Mouse (Mus musculus) liver, postnatal 0 days (tissue): ENCODE results near the gene Mettl6. TPM values are rescaled to one million over a fixed set of nuclear protein-coding genes. Genes with fewer than 3 reads are reported as not detected.
"Not testable (repeated sequence)": the region's sequence is repeated elsewhere in the genome, so short reads cannot be mapped to it uniquely, and the experiment has no call there.

Experiments used
- ATAC-seq: fragments of 200-750 bp; cut with Nextera tagmentation; 2 replicates; pipeline ENCODE4 v1.8.0; 2017; ENCODE audit warnings: mild to moderate bottlenecking, moderate library complexity
- DNase-seq: peaks from one replicate; pipeline ENCODE4 v3.0.0-alpha.2; 2016
- H3K27ac ChIP-seq: fragments of 300-500 bp; sonication (generic); 2 replicates; pipeline ENCODE4 v1.5.1; 2014; ENCODE audit warnings: antibody characterized with exemption, moderate library complexity, mild to moderate bottlenecking, low read depth
- H3K27me3 ChIP-seq: fragments of 300-500 bp; sonication (generic); 2 replicates; pipeline ENCODE4 v1.6.1; 2014; ENCODE audit warnings: low read length, control low read depth, mixed read lengths; ENCODE audit not compliant: insufficient read depth
- H3K36me3 ChIP-seq: fragments of 300-500 bp; sonication (generic); replicated peaks from 2 replicates; pipeline ENCODE4 v1.6.1; 2014; ENCODE audit warnings: mild to moderate bottlenecking, control low read depth, low read length, moderate library complexity, mixed read lengths; ENCODE audit not compliant: insufficient read depth
- H3K4me1 ChIP-seq: fragments of 300-500 bp; sonication (generic); 2 replicates; pipeline ENCODE4 v1.6.1; 2014; ENCODE audit warnings: antibody characterized with exemption, mild to moderate bottlenecking, control low read depth; ENCODE audit not compliant: insufficient read depth
- H3K4me2 ChIP-seq: fragments of 300-500 bp; sonication (generic); 2 replicates; pipeline ENCODE4 v1.6.1; 2014; ENCODE audit warnings: low read depth, mild to moderate bottlenecking, low read length, moderate library complexity, mixed read lengths
- H3K4me3 ChIP-seq: fragments of 300-500 bp; sonication (generic); 2 replicates; pipeline ENCODE4 v1.5.1; 2014; ENCODE audit warnings: low read depth, low read length
- H3K9ac ChIP-seq: fragments of 300-500 bp; sonication (generic); replicated peaks from 2 replicates; pipeline ENCODE4 v1.6.1; 2014; ENCODE audit warnings: mild to moderate bottlenecking, moderate library complexity
- H3K9me3 ChIP-seq: fragments of 300-500 bp; sonication (generic); 2 replicates; pipeline ENCODE4 v1.6.1; 2016; ENCODE audit warnings: mild to moderate bottlenecking, control low read depth, low read length, mixed read lengths
- CTCF ChIP-seq: sonication (generic); IDR thresholded peaks from 2 replicates; pipeline ENCODE4 v1.5.1; 2016; ENCODE audit warnings: antibody characterized with exemption, low read depth
- EP300 ChIP-seq: IDR thresholded peaks from 2 replicates; pipeline ENCODE4 v1.6.1; 2016; ENCODE audit warnings: antibody characterized with exemption, low read depth, mild to moderate bottlenecking
- WGBS: fragments of 180-500 bp; shearing (Covaris S2); extraction: QIAGEN DNeasy Blood & Tissue Kit; methylation state at CpG from one replicate; pipeline ENCODE4 v1.1.7; 2014; ENCODE audit not compliant: insufficient replicate concordance; 5-methylcytosine and 5-hydroxymethylcytosine counted together
- polyA plus RNA-seq: library from polyadenylated mRNA; unstranded; fragments of >200 nt; fragmentation: Nextera tagmentation; extraction: Ambion mirVana; gene quantifications from 2 replicates; pipeline ENCODE4 v1.2.1, GENCODE M21; 2015

Gene Mettl6
- polyA plus RNA-seq, 1 experiment from 2014 or later, result 26.1 TPM

GRCm38 (mm10) chr14:31454849-31455566, 39.8 kb downstream of the Mettl6 start:
- no peak overlapping the region for H3K27ac ChIP-seq
- no peaks in the 10 kb centered on the region for H3K4me1 ChIP-seq
- H3K4me3 ChIP-seq, result no peak overlapping the region
- H3K27me3 ChIP-seq, result no peaks in the 10 kb centered on the region
- WGBS, result 85% methylated on average over 8 of the region's 8 CpGs
- no peaks in the 10 kb centered on the region for H3K36me3 ChIP-seq
- no peak overlapping the region for H3K9ac ChIP-seq
- no peak overlapping the region for H3K4me2 ChIP-seq
- no peak for ATAC-seq
- DNase-seq, result no peak
- TF ChIP-seq CTCF, result peak; percentile 48
- TF ChIP-seq EP300, result no peak
- no peaks in the 10 kb centered on the region for H3K9me3 ChIP-seq

GRCm38 (mm10) chr14:31453946-31454345, 40.9 kb downstream of the Mettl6 start:
- H3K9me3 ChIP-seq, DNase-seq: not testable (repeated sequence)
- WGBS, result 75% methylated on average over 12 of the region's 12 CpGs

GRCm38 (mm10) chr14:31448994-31449393, 45.8 kb downstream of the Mettl6 start:
- TF ChIP-seq CTCF (no peak), EP300 (no peak)
- Histone ChIP-seq H3K27me3 (no peaks in the 10 kb centered on the region), H3K36me3 (no peaks in the 10 kb centered on the region), H3K4me3 (no peak overlapping the region), H3K9me3 (no peaks in the 10 kb centered on the region), H3K27ac (no peak overlapping the region), H3K4me2 (no peak overlapping the region), H3K4me1 (no peaks in the 10 kb centered on the region), H3K9ac (no peak overlapping the region)
- ATAC-seq (no peak), DNase-seq (no peak)
- 70% methylated on average over 5 of the region's 5 CpGs for WGBS

More at GRCm38 (mm10) chr14:31453946-31454345, 40.9 kb downstream of the Mettl6 start:
- not testable (repeated sequence) for H3K4me1 ChIP-seq, H3K4me3 ChIP-seq, H3K27ac ChIP-seq, H3K9ac ChIP-seq, H3K27me3 ChIP-seq, H3K36me3 ChIP-seq, ATAC-seq, H3K4me2 ChIP-seq

- 70% methylated on average over 6 of the region's 6 CpGs for WGBS
- Histone ChIP-seq H3K4me1 (no peaks in the 10 kb centered on the region), H3K36me3 (no peaks in the 10 kb centered on the region), H3K27me3 (no peaks in the 10 kb centered on the region), H3K27ac (no peak overlapping the region), H3K9me3 (no peaks in the 10 kb centered on the region), H3K9ac (no peak overlapping the region), H3K4me2 (no peak overlapping the region), H3K4me3 (no peak overlapping the region)
- ATAC-seq (no peak), DNase-seq (no peak)
- no peak for TF ChIP-seq CTCF
- TF ChIP-seq EP300, result no peak
Observed at GRCm38 (mm10) chr14:31443616-31444015, 51.2 kb downstream of the Mettl6 start.

- 59% methylated on average over 6 of the region's 6 CpGs for WGBS
- no peak for DNase-seq
- TF ChIP-seq EP300 (no peak), CTCF (no peak)
- Histone ChIP-seq H3K4me1 (peaks cover 8% of the 10 kb centered on the region), H3K4me3 (no peak overlapping the region), H3K4me2 (no peak overlapping the region), H3K27ac (no peak overlapping the region), H3K36me3 (no peaks in the 10 kb centered on the region), H3K27me3 (0 out of 2 replicates have a peak, but pooled peaks cover under 1% of the 10 kb centered on the region), H3K9ac (no peak overlapping the region), H3K9me3 (no peaks in the 10 kb centered on the region)
- ATAC-seq, result no peak
Observed at GRCm38 (mm10) chr14:31440725-31441124, 54.1 kb downstream of the Mettl6 start.

GRCm38 (mm10) chr14:31440230-31440629, 54.6 kb downstream of the Mettl6 start:
- Histone ChIP-seq H3K27me3 (0 out of 2 replicates have a peak, but pooled peaks cover 6% of the 10 kb centered on the region), H3K36me3 (no peaks in the 10 kb centered on the region), H3K4me3 (no peak overlapping the region), H3K9me3 (no peaks in the 10 kb centered on the region), H3K27ac (no peak overlapping the region), H3K9ac (no peak overlapping the region), H3K4me2 (no peak overlapping the region), H3K4me1 (peaks cover 8% of the 10 kb centered on the region)
- DNase-seq (no peak), ATAC-seq (no peak)
- TF ChIP-seq CTCF (peak; percentile 36), EP300 (no peak)
- 40% methylated on average over 3 of the region's 3 CpGs for WGBS

GRCm38 (mm10) chr14:31439279-31439678, 55.6 kb downstream of the Mettl6 start:
- no peak for ATAC-seq
- H3K9ac ChIP-seq, result no peak overlapping the region
- no peak overlapping the region for H3K4me3 ChIP-seq
- no peaks in the 10 kb centered on the region for H3K36me3 ChIP-seq
- H3K27ac ChIP-seq, result no peak overlapping the region
- H3K4me2 ChIP-seq, result no peak overlapping the region
- H3K27me3 ChIP-seq, result 0 out of 2 replicates have a peak, but pooled peaks cover 7% of the 10 kb centered on the region
- no peak for DNase-seq
- 72% methylated on average over 11 of the region's 11 CpGs for WGBS
- peaks cover 8% of the 10 kb centered on the region for H3K4me1 ChIP-seq
- no peaks in the 10 kb centered on the region for H3K9me3 ChIP-seq
- TF ChIP-seq CTCF (no peak), EP300 (no peak)
